Mouse (Mus musculus): Measurements from ENCODE around the gene A330070K13Rik.

The A330070K13Rik gene

DNA sequence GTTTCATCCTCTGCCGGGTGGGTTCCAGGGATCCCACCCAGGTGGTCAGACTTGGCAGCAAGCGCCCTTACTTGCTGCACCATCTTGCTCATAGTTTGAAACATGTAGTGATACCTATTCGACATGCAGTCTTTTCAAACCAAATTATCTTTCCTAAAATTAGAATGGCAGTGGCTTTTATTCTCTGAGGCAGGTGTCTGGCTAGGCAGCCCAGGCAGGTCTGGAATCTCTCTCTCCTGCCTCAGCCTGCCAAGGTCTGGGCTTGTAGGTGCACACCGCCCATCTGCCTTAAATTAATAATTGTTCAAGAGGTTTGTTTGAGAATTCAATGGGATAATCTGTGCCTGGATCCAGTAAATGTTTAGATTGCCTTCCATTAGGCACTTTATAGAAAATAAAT, 53.6 kb downstream of the A330070K13Rik start:
- DNase-seq (ENCODE audit: low spot score in 2 of 2): no peak

DNA sequence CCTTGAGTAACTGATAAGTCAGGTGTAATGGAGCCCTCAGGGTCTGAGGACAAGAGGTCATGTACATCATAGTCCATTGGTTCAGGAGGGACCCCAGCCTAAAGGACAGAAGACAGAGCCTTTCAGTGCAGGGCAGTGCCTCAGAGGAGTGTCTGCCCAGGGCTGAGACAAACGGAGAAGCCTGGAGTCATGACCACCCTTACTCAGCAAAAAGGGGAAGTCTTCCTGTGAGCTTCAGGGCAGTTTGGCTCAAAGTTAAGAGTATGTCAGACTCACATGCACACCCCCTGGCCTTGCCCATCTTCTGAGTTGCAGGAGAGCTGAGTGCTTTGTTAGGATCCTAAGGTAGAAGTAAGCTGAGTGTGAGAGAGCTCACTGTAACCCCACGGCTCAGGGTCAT, 54.5 kb downstream of the A330070K13Rik start:
- no peak for DNase-seq (ENCODE audit: low spot score in 2 of 2)

All from cerebellum, postnatal 4 days (tissue).